ENCODE assay signal across 28 mouse cellular contexts in genomic region chr16:17067552-17067951, GRCm38 (mm10). TPM values are rescaled to one million over a fixed set of nuclear protein-coding genes. Genes with fewer than 3 reads are reported as not detected.
DNase-seq lines count a peak whose midpoint lies in the region; ATAC-seq and TF ChIP-seq lines count a peak whose summit lies in the region.
"Had no signal": no experiment of that assay in that cellular context is flagged by ENCODE, and none has a peak within 500 bp of the region (broad histone marks: within the 10 kb centered on the region; RNA-seq: fewer than 3 reads in every experiment).

No protein-coding gene starts in this region.

- 84% methylated on average over 2 of the region's 2 CpGs for WGBS in liver, adult 2 months
- 53% methylated on average over 2 of the region's 2 CpGs for WGBS in liver, postnatal 0 days (ENCODE audit: insufficient replicate concordance)
- 95% methylated on average over 2 of the region's 2 CpGs for WGBS in kidney, adult 2 months

- no peaks in the 10 kb centered on the region for H3K9me3 ChIP-seq in liver, postnatal 0 days (ENCODE audit: low read length)
- H3K9me3 ChIP-seq: embryonic facial prominence, embryonic 13.5 days; embryonic facial prominence, embryonic 15.5 days; forebrain, embryonic 10.5 days; forebrain, embryonic 12.5 days; G1E had no signal

- no peak for ATAC-seq in liver, postnatal 0 days
- ATAC-seq in megakaryocyte progenitor cell, adult 5-6 weeks (replicated peaks; ENCODE audit: poor library complexity) = peak; percentile 27; the same call in 1 of the 2 replicates
- ATAC-seq: activated CD4-positive, CD25-positive, alpha-beta regulatory T cell, adult 4 months; CD4-positive, CD25-positive, alpha-beta regulatory T cell, adult 4 months; forebrain, embryonic 14.5 days; forebrain, embryonic 16.5 days; Patski had no signal

- H3K4me2 ChIP-seq in liver, postnatal 0 days (ENCODE audit: low read depth, low read length) = no peak overlapping the region
- H3K4me2 ChIP-seq: embryonic facial prominence, embryonic 13.5 days; embryonic facial prominence, embryonic 15.5 days; forebrain, embryonic 12.5 days had no signal

- DNase-seq in liver, adult 2 months (ENCODE audit: extremely low read depth, low read depth, low spot score) = peak; percentile 24
- no peak for DNase-seq in liver, postnatal 0 days
- DNase-seq in Muller cell, postnatal 12 days (ENCODE audit: inconsistent ontology term) = peak; percentile 32
- no peak for DNase-seq in thymus, postnatal 10 days (ENCODE audit: low spot score in 2 of 2)
- DNase-seq in cerebellum, postnatal 25 days = no peak
- DNase-seq in kidney, adult 2 months = no peak
- DNase-seq: adrenal gland, adult 8-10 months; adrenal gland, postnatal 14 days; adrenal gland, postnatal 36 days; B cell, adult 2 months; cerebellum, adult 11-12 months; cerebellum, adult 2 months; cerebellum, adult 9-10 months; cerebellum, postnatal 10 days; cerebellum, postnatal 36 days; embryo, embryonic 11 days had no signal

- H3K4me3 ChIP-seq in liver, adult 2 months (ENCODE audit: insufficient read depth, low read depth, low read length) = no peak overlapping the region
- H3K4me3 ChIP-seq in liver, postnatal 0 days (ENCODE audit: low read depth, low read length) = no peak overlapping the region
- H3K4me3 ChIP-seq in kidney, adult 2 months (ENCODE audit: insufficient read depth, low read depth, low read length) = no peak overlapping the region
- H3K4me3 ChIP-seq: embryonic facial prominence, embryonic 13.5 days; embryonic facial prominence, embryonic 15.5 days; erythroblast, embryonic 14.5 days; forebrain, embryonic 10.5 days; forebrain, embryonic 12.5 days had no signal

- no peak for TF ChIP-seq EP300 in liver, postnatal 0 days (IDR thresholded peaks at IDR 0.05; ENCODE audit: low read depth)

- no peaks in the 10 kb centered on the region for H3K79me2 ChIP-seq in liver, adult 2 months (ENCODE audit: control insufficient read depth, insufficient read depth, low read length)

- H3K4me1 ChIP-seq in liver, adult 2 months (ENCODE audit: control insufficient read depth, insufficient read depth, low read length) = no peaks in the 10 kb centered on the region
- no peaks in the 10 kb centered on the region for H3K4me1 ChIP-seq in liver, postnatal 0 days (ENCODE audit: insufficient read depth)
- H3K4me1 ChIP-seq in kidney, adult 2 months (ENCODE audit: control insufficient read depth, insufficient read depth, low read length) = no peaks in the 10 kb centered on the region

- no peak for TF ChIP-seq POLR2A in liver, adult 2 months (IDR thresholded peaks at IDR 0.05; ENCODE audit: extremely low read depth, insufficient read depth, low read length)
- TF ChIP-seq POLR2A in kidney, adult 2 months (IDR thresholded peaks at IDR 0.05; ENCODE audit: low read depth, low read length) = no peak

- no peak overlapping the region for H3K27ac ChIP-seq in liver, adult 2 months (replicated peaks; ENCODE audit: insufficient read depth, low read depth, low read length)
- no peak overlapping the region for H3K27ac ChIP-seq in liver, postnatal 0 days (ENCODE audit: low read depth)
- H3K27ac ChIP-seq in kidney, adult 2 months (ENCODE audit: insufficient read depth, low read depth, low read length) = no peak overlapping the region
- H3K27ac ChIP-seq: embryonic facial prominence, embryonic 13.5 days; embryonic facial prominence, embryonic 15.5 days; forebrain, embryonic 10.5 days; forebrain, embryonic 12.5 days had no signal

- H3K36me3 ChIP-seq in liver, adult 2 months (ENCODE audit: control insufficient read depth, insufficient read depth, low read length) = no peaks in the 10 kb centered on the region
- no peaks in the 10 kb centered on the region for H3K36me3 ChIP-seq in liver, postnatal 0 days (replicated peaks; ENCODE audit: insufficient read depth, low read length)
- no peaks in the 10 kb centered on the region for H3K36me3 ChIP-seq in kidney, adult 2 months (ENCODE audit: control insufficient read depth, insufficient read depth, low read length)
- H3K36me3 ChIP-seq: embryonic facial prominence, embryonic 13.5 days; embryonic facial prominence, embryonic 15.5 days; G1E had no signal

- no peak for TF ChIP-seq CTCF in liver, adult 2 months (IDR thresholded peaks at IDR 0.05; ENCODE audit: low read depth, low read length)
- TF ChIP-seq CTCF in liver, postnatal 0 days (IDR thresholded peaks at IDR 0.05; ENCODE audit: low read depth) = no peak
- no peak for TF ChIP-seq CTCF in kidney, adult 2 months (conservative IDR thresholded peaks at IDR 0.05; ENCODE audit: insufficient read depth, insufficient read length, low read depth, low read length)

- H3K27me3 ChIP-seq in liver, adult 2 months (ENCODE audit: control insufficient read depth, insufficient read depth, low read length) = no peaks in the 10 kb centered on the region
- no peaks in the 10 kb centered on the region for H3K27me3 ChIP-seq in liver, postnatal 0 days (ENCODE audit: insufficient read depth, low read length)
- no peaks in the 10 kb centered on the region for H3K27me3 ChIP-seq in kidney, adult 2 months (replicated peaks; ENCODE audit: control insufficient read depth, insufficient read depth, low read length)
- H3K27me3 ChIP-seq: embryonic facial prominence, embryonic 13.5 days; embryonic facial prominence, embryonic 15.5 days; forebrain, embryonic 12.5 days had no signal

- H3K9ac ChIP-seq in liver, adult 2 months (ENCODE audit: low read depth, low read length) = no peak overlapping the region
- no peak overlapping the region for H3K9ac ChIP-seq in liver, postnatal 0 days (replicated peaks)
- H3K9ac ChIP-seq: embryonic facial prominence, embryonic 13.5 days; embryonic facial prominence, embryonic 15.5 days; forebrain, embryonic 12.5 days had no signal

RNA-seq across cellular contexts. Expression of gene Ypel1, which starts 1.9 kb away (rescaled TPM):
- total RNA-seq in liver, adult 2 months (2014; rRNA removed) = 0.34 and 0.55 TPM in 2 replicates
- polyA plus RNA-seq in liver, adult 2 months (2012; rRNA removed) = 0.43 and 0.78 TPM in 2 replicates
- 0.92 and 1.2 TPM in 2 replicates for polyA plus RNA-seq in liver, postnatal 0 days (2015; fragmentation: Nextera tagmentation; extraction: Ambion mirVana)
- 0.49 and 3.5 TPM in 2 replicates for total RNA-seq in megakaryocyte progenitor cell, adult 5-6 weeks (2015)
- total RNA-seq in megakaryocyte progenitor cell, adult 5-6 weeks (2017) = 0.54 and 2.4 TPM in 2 replicates
- polyA plus RNA-seq in kidney, adult 2 months (2012; rRNA removed) = 1.6 and 2.3 TPM in 2 replicates

RNA-seq across cellular contexts. Expression of gene Ppil2, which starts 43.5 kb away (rescaled TPM):
- total RNA-seq in liver, adult 2 months (2014; rRNA removed) = 49.7 and 55.0 TPM in 2 replicates
- polyA plus RNA-seq in liver, adult 2 months (2012; rRNA removed) = 48.0 and 48.4 TPM in 2 replicates
- polyA plus RNA-seq in liver, postnatal 0 days (2015; fragmentation: Nextera tagmentation; extraction: Ambion mirVana) = 32.6 and 34.1 TPM in 2 replicates
- 63.6 and 73.0 TPM in 2 replicates for total RNA-seq in megakaryocyte progenitor cell, adult 5-6 weeks (2015)
- 86.8 and 99.8 TPM in 2 replicates for total RNA-seq in megakaryocyte progenitor cell, adult 5-6 weeks (2017)
- 88.5 and 89.6 TPM in 2 replicates for polyA plus RNA-seq in kidney, adult 2 months (2012; rRNA removed)

RNA-seq across cellular contexts. Expression of gene 2610318N02Rik, which starts 57.4 kb away (rescaled TPM):
- total RNA-seq in liver, adult 2 months (2014; rRNA removed) = not detected in 2 replicates
- 0.33 TPM in 1 of 2 replicates, not detected in the other for polyA plus RNA-seq in liver, adult 2 months (2012; rRNA removed)
- 4.6 and 5.2 TPM in 2 replicates for polyA plus RNA-seq in liver, postnatal 0 days (2015; fragmentation: Nextera tagmentation; extraction: Ambion mirVana)
- total RNA-seq in megakaryocyte progenitor cell, adult 5-6 weeks (2015) = 37.9 and 38.9 TPM in 2 replicates
- total RNA-seq in megakaryocyte progenitor cell, adult 5-6 weeks (2017) = 22.4 and 25.9 TPM in 2 replicates
- polyA plus RNA-seq in kidney, adult 2 months (2012; rRNA removed) = 0.75 and 1.4 TPM in 2 replicates

Comparison
In these comparisons a context has a peak if more than half of its experiments do, and no peak if none do; other contexts are left out.
1. DNase-seq: peak in liver, adult 2 months (single experiment) and Muller cell, postnatal 12 days (single experiment); none in liver, postnatal 0 days (single experiment), thymus, postnatal 10 days (0 of 2), cerebellum, postnatal 25 days (0 of 2) and kidney, adult 2 months (single experiment).